Mouse (Mus musculus): ENCODE data around the gene Prl7c1.
"Not testable (repeated sequence)": the region's sequence is repeated elsewhere in the genome, so short reads cannot be mapped to it uniquely, and the experiment has no call there.

Gene Prl7c1

DNA sequence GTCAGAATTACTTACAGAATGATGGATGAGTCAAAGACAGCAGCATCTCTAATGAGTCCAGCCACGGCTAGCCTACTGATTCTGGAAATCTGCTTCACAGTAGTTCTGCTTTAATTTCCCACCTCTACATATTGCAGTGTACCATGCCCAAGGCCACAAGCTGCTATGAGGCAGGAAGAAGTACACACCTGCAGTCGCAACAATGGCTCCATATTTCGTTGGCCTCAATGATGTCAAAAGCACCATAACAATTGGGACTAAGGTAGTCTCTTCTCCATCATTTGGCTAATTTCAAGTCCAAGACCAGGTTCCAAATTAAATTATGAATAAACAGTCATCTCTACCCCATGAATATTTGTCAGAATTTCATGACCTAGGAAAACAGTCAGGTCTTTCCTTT is at the start of gene Prl7c1:
Gene Prl7c1, minus strand, starts transcription at position 101 of the 400 bp plus-strand sequence.
- not testable (repeated sequence) for DNase-seq

DNA sequence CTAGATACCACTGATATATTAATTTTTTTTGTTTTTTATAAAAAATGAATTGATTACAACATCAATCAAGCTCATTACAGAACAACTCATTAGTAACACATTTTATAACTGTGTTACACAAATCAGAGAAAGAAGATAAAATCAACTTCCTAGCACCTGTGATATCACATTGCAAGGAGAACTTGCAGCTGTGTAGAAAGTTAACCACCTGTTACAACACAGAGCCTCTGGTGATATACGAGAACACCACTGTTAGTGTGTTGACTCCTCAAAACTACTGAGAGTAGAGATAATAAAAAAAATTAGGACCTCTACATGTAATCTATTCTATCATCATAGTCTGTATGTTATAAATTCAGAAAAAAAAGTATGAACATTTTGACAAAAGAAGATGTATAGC is 22.2 kb upstream of the Prl7c1 start:
- no peak for DNase-seq

DNA sequence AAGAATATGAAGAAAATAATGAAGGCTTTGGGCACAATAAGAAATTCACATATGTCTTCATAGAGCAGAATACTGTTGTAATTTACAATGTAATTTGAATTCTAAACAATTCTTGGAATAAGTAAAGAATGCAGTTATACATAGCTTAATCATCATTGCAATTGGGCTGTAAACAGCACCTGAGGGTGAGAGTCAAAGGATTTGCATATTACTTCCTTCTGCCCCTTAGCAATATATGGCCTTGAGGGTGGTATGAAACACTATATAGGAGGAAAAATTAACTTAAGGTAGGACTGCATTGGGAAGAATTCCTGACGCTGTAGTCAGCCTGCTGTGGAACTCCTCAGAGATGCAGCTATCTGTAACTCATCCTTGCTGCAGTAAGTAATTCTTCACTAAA is 20.8 kb upstream of the Prl7c1 start, which contains the start of gene Prl2a1:
Gene Prl2a1, plus strand, starts transcription at position 301 of the 400 bp plus-strand sequence.
- DNase-seq: no peak

DNA sequence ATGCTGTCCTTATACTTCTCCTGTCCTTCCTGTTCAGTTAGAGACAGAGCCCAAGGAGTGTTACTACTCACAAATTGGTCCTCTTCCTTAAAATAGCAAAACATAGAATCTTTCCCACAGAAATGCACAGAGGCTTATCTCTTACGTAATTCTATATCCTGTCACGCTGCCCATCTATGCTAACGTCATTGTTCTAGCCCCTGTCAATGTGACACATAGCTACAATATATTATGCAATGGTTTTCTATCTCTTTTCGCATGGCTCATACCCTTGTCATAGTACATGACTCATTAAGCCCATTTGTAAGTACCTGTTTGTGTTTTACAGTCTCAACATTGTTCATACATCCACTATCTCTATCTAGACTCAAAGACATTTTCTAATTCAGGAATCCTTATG is 18.7 kb upstream of the Prl7c1 start:
- DNase-seq: no peak

DNA sequence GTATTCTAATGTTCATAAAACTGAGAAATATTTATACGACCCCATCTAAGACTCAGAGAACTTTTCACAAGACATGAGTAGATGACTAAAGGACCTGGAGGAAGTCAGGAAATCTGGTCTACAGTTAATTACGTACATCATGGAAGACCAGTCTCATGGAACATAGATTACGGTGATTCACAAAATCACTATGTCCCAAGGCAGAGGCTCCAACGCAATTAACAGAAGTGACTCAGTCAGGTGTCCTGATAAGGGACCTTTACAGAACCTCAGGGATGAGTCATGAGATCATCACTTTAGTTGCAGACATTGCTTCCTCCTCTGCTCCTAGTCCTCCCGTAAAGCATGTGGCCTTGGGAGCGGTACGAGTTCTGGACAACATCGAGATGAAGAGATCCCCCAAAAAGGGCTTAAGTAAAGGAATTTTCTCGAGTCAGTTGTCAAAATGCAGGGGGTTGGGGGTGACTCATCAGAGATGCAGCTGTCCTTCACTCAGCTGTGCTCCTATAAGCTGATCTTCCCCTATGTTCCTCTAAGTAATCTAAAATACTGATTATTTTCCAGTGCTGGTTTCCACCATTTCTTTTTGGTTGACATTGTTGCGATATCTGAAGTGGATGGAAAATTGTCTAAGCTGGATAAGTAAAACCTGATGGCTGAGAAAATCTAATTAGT is 46.0 kb downstream of the Prl7c1 start:
- DNase-seq: no peak

DNA sequence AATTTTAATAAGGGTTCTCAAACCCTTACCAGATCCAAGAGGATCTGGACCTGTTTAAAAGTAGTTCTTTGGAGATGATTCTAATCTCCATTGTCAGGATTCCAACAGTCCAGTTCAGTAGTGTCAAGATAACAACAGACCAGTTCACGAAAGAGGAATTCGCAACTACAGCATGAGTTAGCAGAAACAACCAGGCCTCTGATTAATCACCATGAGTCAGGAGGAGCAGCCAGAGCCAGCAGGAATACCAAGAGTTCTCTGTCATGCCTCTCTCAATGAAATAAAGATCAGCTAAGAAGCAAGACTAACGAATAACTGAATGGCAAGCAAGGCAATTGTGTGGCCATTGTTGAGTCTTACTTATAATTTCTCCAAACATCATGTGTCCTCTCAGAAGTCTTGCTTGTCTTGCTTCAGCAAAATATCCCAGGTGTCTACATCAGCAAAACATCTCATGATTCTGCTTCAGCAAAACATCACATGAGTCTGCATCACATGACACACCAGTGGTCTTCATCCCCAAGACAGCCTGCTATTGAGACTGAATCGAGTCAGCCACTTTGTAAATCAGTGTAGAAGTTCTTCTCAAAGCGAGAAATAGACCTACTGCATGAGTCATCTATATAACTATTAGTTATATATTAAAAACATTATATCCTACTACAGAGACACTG is 50.2 kb downstream of the Prl7c1 start:
- DNase-seq: not testable (repeated sequence)

DNA sequence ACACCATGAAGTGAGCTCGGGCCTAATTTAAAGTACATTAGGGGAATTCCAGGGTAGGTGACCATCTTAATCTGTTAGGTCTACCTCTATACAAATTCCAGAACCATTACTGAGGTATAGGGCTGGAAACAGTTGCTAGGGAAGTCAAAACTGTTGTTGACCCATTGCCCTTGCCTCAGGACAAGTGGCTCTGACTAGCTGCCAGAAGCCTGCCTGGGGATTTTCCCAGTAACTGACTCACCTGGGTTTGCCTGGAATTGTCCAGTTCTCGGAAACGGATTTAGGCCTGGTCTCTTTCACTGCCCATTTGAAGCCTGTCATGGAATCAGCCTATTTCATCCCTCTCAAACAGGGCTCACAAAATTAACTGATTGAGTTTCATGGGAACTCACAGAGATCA is 55.5 kb downstream of the Prl7c1 start:
- not testable (repeated sequence) for DNase-seq
